Mouse (Mus musculus): Measurements from ENCODE around the gene Pgm2. TPM values are rescaled to one million over a fixed set of nuclear protein-coding genes. Genes with fewer than 3 reads are reported as not detected.

The Pgm2 gene
- polyA plus RNA-seq, 1 experiment from 2014 or later: 16.6 TPM

- WGBS: 2% methylated on average over 23 of the region's 23 CpGs
- Histone ChIP-seq H3K4me2 (ENCODE audit: low read length) (peak overlapping the region; percentile 100), H3K9ac (ENCODE audit: low read depth, low read length) (peak overlapping the region; percentile 67), H3K9me3 (replicated peaks; ENCODE audit: control insufficient read depth, low read length, poor library complexity, severe bottlenecking) (no peaks in the 10 kb centered on the region), H3K4me3 (ENCODE audit: low read depth, low read length) (peak overlapping the region; percentile 70), H3K4me1 (ENCODE audit: control insufficient read depth, insufficient read depth, low read length) (peaks cover 11% of the 10 kb centered on the region; the same call in 1 of the 2 replicates), H3K27ac (ENCODE audit: low read length) (no peak overlapping the region), H3K27me3 (ENCODE audit: control insufficient read depth, insufficient read depth, low read depth, low read length) (peaks cover 15% of the 10 kb centered on the region), H3K36me3 (ENCODE audit: control insufficient read depth, insufficient read depth, low read length) (no peaks in the 10 kb centered on the region)
- ATAC-seq: no peak
Measured at GRCm38 (mm10) chr5:64160705-64161391, 68.1 kb downstream of the Pgm2 start.

DNA sequence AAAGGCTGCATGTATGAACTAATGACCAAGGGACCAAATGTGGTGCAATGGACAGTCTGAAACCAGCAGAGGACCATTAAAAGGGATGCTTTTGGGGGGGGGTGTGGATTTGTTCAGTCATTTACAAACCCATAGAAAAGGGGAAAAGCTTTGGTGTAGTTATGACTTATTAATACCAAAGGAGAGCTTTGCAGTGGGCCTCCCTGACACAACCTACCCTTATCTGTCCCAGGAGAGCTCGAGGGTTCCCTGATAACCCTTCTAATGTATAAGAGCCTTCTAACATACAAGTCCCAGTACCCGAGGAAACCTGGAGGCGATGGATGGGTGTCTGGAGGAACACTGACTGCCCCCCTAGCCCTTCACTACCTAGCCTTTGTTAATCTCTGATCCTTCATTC, 69.2 kb downstream of the Pgm2 start:
- Histone ChIP-seq H3K4me2 (ENCODE audit: low read length) (no peak overlapping the region), H3K9ac (ENCODE audit: low read depth, low read length) (no peak overlapping the region), H3K27me3 (ENCODE audit: control insufficient read depth, insufficient read depth, low read depth, low read length) (peaks cover 15% of the 10 kb centered on the region), H3K4me3 (ENCODE audit: low read depth, low read length) (no peak overlapping the region), H3K36me3 (ENCODE audit: control insufficient read depth, insufficient read depth, low read length) (no peaks in the 10 kb centered on the region), H3K4me1 (ENCODE audit: control insufficient read depth, insufficient read depth, low read length) (peaks cover 11% of the 10 kb centered on the region; the same call in 1 of the 2 replicates), H3K9me3 (replicated peaks; ENCODE audit: control insufficient read depth, low read length, poor library complexity, severe bottlenecking) (no peaks in the 10 kb centered on the region), H3K27ac (ENCODE audit: low read length) (no peak overlapping the region)
- no peak for ATAC-seq
- 88% methylated on average over 3 of the region's 3 CpGs for WGBS

- H3K4me1 ChIP-seq (ENCODE audit: control insufficient read depth, insufficient read depth, low read length): peaks cover 11% of the 10 kb centered on the region; the same call in 1 of the 2 replicates
- H3K9ac ChIP-seq (ENCODE audit: low read depth, low read length): no peak overlapping the region
- peaks cover 15% of the 10 kb centered on the region for H3K27me3 ChIP-seq (ENCODE audit: control insufficient read depth, insufficient read depth, low read depth, low read length)
- H3K4me3 ChIP-seq (ENCODE audit: low read depth, low read length): no peak overlapping the region
- no peak for ATAC-seq
- H3K4me2 ChIP-seq (ENCODE audit: low read length): no peak overlapping the region
- no peaks in the 10 kb centered on the region for H3K36me3 ChIP-seq (ENCODE audit: control insufficient read depth, insufficient read depth, low read length)
- 93% methylated on average over 5 of the region's 5 CpGs for WGBS
- no peaks in the 10 kb centered on the region for H3K9me3 ChIP-seq (replicated peaks; ENCODE audit: control insufficient read depth, low read length, poor library complexity, severe bottlenecking)
- no peak overlapping the region for H3K27ac ChIP-seq (ENCODE audit: low read length)
Measured at GRCm38 (mm10) chr5:64162582-64162981, 69.8 kb downstream of the Pgm2 start.

DNA sequence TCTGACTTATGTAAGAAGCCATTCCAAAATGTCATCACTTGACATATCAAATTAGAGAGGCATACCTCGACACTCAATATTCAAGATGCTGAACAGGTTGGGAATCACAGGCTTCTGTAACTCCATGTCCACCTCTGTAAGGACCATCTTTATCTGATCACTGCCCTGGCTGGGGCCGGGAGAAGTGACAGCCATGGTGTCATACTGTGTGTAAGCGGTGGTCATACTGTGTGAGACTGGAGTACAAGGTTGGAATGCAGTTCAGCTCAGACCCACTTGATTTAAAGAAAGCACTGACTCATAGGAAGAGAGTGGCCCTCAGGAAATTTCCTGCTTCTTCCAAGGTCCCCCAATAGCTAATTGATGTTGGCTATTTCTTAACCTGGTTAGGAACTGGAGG, 71.7 kb downstream of the Pgm2 start:
- Histone ChIP-seq H3K36me3 (ENCODE audit: control insufficient read depth, insufficient read depth, low read length) (no peaks in the 10 kb centered on the region), H3K4me3 (ENCODE audit: low read depth, low read length) (no peak overlapping the region), H3K4me2 (ENCODE audit: low read length) (no peak overlapping the region), H3K4me1 (ENCODE audit: control insufficient read depth, insufficient read depth, low read length) (peaks cover 5% of the 10 kb centered on the region; the same call in 1 of the 2 replicates), H3K27ac (ENCODE audit: low read length) (no peak overlapping the region), H3K9ac (ENCODE audit: low read depth, low read length) (no peak overlapping the region), H3K27me3 (ENCODE audit: control insufficient read depth, insufficient read depth, low read depth, low read length) (peaks cover 9% of the 10 kb centered on the region), H3K9me3 (replicated peaks; ENCODE audit: control insufficient read depth, low read length, poor library complexity, severe bottlenecking) (no peaks in the 10 kb centered on the region)
- ATAC-seq: no peak
- WGBS: 92% methylated on average over 3 of the region's 3 CpGs

DNA sequence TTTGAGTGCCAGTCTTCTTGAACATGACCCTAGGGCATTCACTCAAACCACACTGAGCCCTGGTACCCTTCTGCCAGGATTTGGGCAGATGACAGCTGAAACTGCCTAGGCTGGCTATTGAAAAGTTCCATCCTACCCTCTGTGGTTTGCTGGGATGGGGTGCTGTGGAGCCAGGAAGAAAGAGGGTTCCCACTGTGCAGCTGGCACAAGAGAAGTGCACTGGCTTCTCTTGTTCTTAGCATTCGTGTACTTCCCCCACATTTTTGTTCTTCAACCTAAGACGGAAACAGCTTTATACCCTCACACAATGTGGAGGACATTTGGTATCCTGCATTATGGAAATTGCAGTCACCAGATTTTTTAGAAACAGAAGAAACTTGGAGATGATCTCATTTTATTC, 73.1 kb downstream of the Pgm2 start:
- H3K4me2 ChIP-seq (ENCODE audit: low read length): no peak overlapping the region
- peaks cover 9% of the 10 kb centered on the region for H3K27me3 ChIP-seq (ENCODE audit: control insufficient read depth, insufficient read depth, low read depth, low read length)
- peaks cover 3% of the 10 kb centered on the region; the same call in 1 of the 2 replicates for H3K4me1 ChIP-seq (ENCODE audit: control insufficient read depth, insufficient read depth, low read length)
- H3K4me3 ChIP-seq (ENCODE audit: low read depth, low read length): no peak overlapping the region
- WGBS: 47% methylated on average over 2 of the region's 2 CpGs
- no peak overlapping the region for H3K27ac ChIP-seq (ENCODE audit: low read length)
- ATAC-seq: no peak
- no peaks in the 10 kb centered on the region for H3K9me3 ChIP-seq (replicated peaks; ENCODE audit: control insufficient read depth, low read length, poor library complexity, severe bottlenecking)
- no peaks in the 10 kb centered on the region for H3K36me3 ChIP-seq (ENCODE audit: control insufficient read depth, insufficient read depth, low read length)
- H3K9ac ChIP-seq (ENCODE audit: low read depth, low read length): no peak overlapping the region

GRCm38 (mm10) chr5:64168990-64169540, 76.3 kb downstream of the Pgm2 start:
- Histone ChIP-seq H3K4me1 (ENCODE audit: control insufficient read depth, insufficient read depth, low read length) (no peaks in the 10 kb centered on the region), H3K36me3 (ENCODE audit: control insufficient read depth, insufficient read depth, low read length) (no peaks in the 10 kb centered on the region), H3K9me3 (replicated peaks; ENCODE audit: control insufficient read depth, low read length, poor library complexity, severe bottlenecking) (no peaks in the 10 kb centered on the region), H3K9ac (ENCODE audit: low read depth, low read length) (no peak overlapping the region), H3K27ac (ENCODE audit: low read length) (no peak overlapping the region), H3K27me3 (ENCODE audit: control insufficient read depth, insufficient read depth, low read depth, low read length) (no peaks in the 10 kb centered on the region), H3K4me2 (ENCODE audit: low read length) (no peak overlapping the region), H3K4me3 (ENCODE audit: low read depth, low read length) (no peak overlapping the region)
- ATAC-seq: no peak
- WGBS: 94% methylated on average over 10 of the region's 10 CpGs

DNA sequence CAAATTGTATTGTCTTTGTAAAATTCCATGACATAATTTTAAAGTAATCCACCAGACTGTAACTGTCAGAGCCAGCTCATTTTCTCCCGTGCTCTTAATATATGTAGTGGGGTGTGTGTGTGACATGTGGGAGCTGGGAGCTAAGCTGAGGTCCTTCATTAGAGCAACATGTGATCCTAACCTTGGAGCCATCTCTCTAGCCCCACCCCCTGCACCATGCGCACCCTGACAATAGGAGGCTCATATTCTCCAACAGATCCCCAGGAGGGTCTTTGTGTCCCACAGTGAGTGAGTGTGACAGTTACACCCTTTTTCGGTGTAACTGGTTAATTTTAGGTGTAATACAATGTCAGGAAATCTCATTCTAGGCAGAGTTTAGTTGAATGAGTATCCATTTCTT, 80.1 kb downstream of the Pgm2 start:
- H3K4me2 ChIP-seq (ENCODE audit: low read length): no peak overlapping the region
- H3K4me1 ChIP-seq (ENCODE audit: control insufficient read depth, insufficient read depth, low read length): no peaks in the 10 kb centered on the region
- no peak overlapping the region for H3K27ac ChIP-seq (ENCODE audit: low read length)
- H3K4me3 ChIP-seq (ENCODE audit: low read depth, low read length): no peak overlapping the region
- H3K9ac ChIP-seq (ENCODE audit: low read depth, low read length): no peak overlapping the region
- ATAC-seq: 0 out of 2 replicates have a peak, but pooled peaks have one; percentile 42
- H3K27me3 ChIP-seq (ENCODE audit: control insufficient read depth, insufficient read depth, low read depth, low read length): no peaks in the 10 kb centered on the region
- 83% methylated on average over 3 of the region's 3 CpGs for WGBS
- no peaks in the 10 kb centered on the region for H3K9me3 ChIP-seq (replicated peaks; ENCODE audit: control insufficient read depth, low read length, poor library complexity, severe bottlenecking)
- no peaks in the 10 kb centered on the region for H3K36me3 ChIP-seq (ENCODE audit: control insufficient read depth, insufficient read depth, low read length)

GRCm38 (mm10) chr5:64173302-64173701, 80.6 kb downstream of the Pgm2 start:
- Histone ChIP-seq H3K9ac (ENCODE audit: low read depth, low read length) (no peak overlapping the region), H3K27ac (ENCODE audit: low read length) (no peak overlapping the region), H3K4me3 (ENCODE audit: low read depth, low read length) (no peak overlapping the region), H3K36me3 (ENCODE audit: control insufficient read depth, insufficient read depth, low read length) (no peaks in the 10 kb centered on the region), H3K4me2 (ENCODE audit: low read length) (peak overlapping the region; percentile 16; the same call in 1 of the 2 replicates), H3K9me3 (replicated peaks; ENCODE audit: control insufficient read depth, low read length, poor library complexity, severe bottlenecking) (no peaks in the 10 kb centered on the region), H3K27me3 (ENCODE audit: control insufficient read depth, insufficient read depth, low read depth, low read length) (no peaks in the 10 kb centered on the region), H3K4me1 (ENCODE audit: control insufficient read depth, insufficient read depth, low read length) (no peaks in the 10 kb centered on the region)
- ATAC-seq: no peak
- WGBS: 64% methylated on average over 16 of the region's 16 CpGs

DNA sequence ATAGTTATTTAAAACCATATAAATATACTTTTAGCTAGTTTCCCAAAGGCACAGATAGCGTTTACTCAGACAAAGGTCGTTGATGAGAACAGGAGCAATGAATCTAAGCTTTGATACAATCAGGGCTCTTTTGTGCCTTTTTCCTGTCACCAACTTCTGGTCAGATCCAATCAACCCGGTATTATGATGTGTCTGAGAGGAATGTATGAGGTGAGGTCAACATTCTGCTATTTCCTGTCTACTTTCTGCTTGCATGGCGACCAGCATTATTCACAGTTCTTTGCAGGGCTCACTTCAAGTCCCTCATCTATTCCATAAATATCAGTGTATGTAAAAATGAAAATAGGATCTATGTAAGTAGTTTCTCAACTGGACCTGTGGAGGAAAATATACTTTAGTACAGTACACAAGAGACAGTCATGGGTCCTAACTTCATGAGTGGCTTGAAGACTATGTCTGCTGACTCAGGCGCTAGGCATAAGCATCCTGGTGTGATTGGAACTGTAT, 81.7 kb downstream of the Pgm2 start:
- Histone ChIP-seq H3K9ac (ENCODE audit: low read depth, low read length) (no peak overlapping the region), H3K4me2 (ENCODE audit: low read length) (no peak overlapping the region), H3K36me3 (ENCODE audit: control insufficient read depth, insufficient read depth, low read length) (no peaks in the 10 kb centered on the region), H3K4me3 (ENCODE audit: low read depth, low read length) (no peak overlapping the region), H3K27ac (ENCODE audit: low read length) (no peak overlapping the region), H3K27me3 (ENCODE audit: control insufficient read depth, insufficient read depth, low read depth, low read length) (no peaks in the 10 kb centered on the region), H3K9me3 (replicated peaks; ENCODE audit: control insufficient read depth, low read length, poor library complexity, severe bottlenecking) (no peaks in the 10 kb centered on the region), H3K4me1 (ENCODE audit: control insufficient read depth, insufficient read depth, low read length) (no peaks in the 10 kb centered on the region)
- no peak for ATAC-seq
- WGBS: 83% methylated on average over 5 of the region's 5 CpGs

Data from midbrain, embryonic 16.5 days (tissue).